Mouse (Mus musculus) CH12.LX (cell line): ENCODE results near the gene Map1lc3a. TPM values are rescaled to one million over a fixed set of nuclear protein-coding genes. Genes with fewer than 3 reads are reported as not detected.

Experiments used
- DNase-seq: peaks from one replicate; pipeline ENCODE4 v3.0.0-alpha.2; 2013; ENCODE audit errors: extremely low read depth
- H3K27ac ChIP-seq: 2 replicates; pipeline ENCODE4 v1.5.1; 2012; ENCODE audit warnings: low read depth, mild to moderate bottlenecking, control low read depth, moderate library complexity; ENCODE audit not compliant: insufficient read depth
- H3K27me3 ChIP-seq: replicated peaks from 2 replicates; pipeline ENCODE3; 2012; ENCODE audit warnings: inconsistent platforms
- H3K36me3 ChIP-seq, 2 experiments: replicated peaks in 1 of 2; 2 replicates each; pipeline versions ENCODE3 to v1.6.1; 2012; ENCODE audit warnings: inconsistent platforms in 1 of 2, low read length in 1 of 2, mild to moderate bottlenecking in 1 of 2, mixed read lengths in 1 of 2, moderate library complexity in 1 of 2; ENCODE audit not compliant: control insufficient read depth in 1 of 2, insufficient read depth in 1 of 2
- H3K4me1 ChIP-seq, 2 experiments: 2 replicates each; pipeline ENCODE4 v1.6.1; 2012; ENCODE audit warnings: inconsistent platforms in 1 of 2, moderate library complexity in 1 of 2; ENCODE audit not compliant: insufficient read depth in 2 of 2, control insufficient read depth in 1 of 2
- H3K4me2 ChIP-seq: 2 replicates; pipeline ENCODE4 v1.6.1; 2012; ENCODE audit warnings: low read depth, mild to moderate bottlenecking, control low read depth; ENCODE audit not compliant: poor library complexity, insufficient read depth, severe bottlenecking
- H3K4me3 ChIP-seq, 3 experiments: fragments of 150-350 bp in 1 of 3; sonication (generic) in 1 of 3; replicated peaks in 1 of 3; 2 replicates each; pipeline versions ENCODE3 to v1.5.1; 2011 to 2012; ENCODE audit warnings: low read depth in 2 of 3, low read length in 2 of 3, mild to moderate bottlenecking in 2 of 3, moderate library complexity in 2 of 3, control low read depth in 1 of 3, improper control_type of control experiment in 1 of 3, inconsistent platforms in 1 of 3, mixed read lengths in 1 of 3; ENCODE audit not compliant: poor library complexity in 1 of 3
- H3K79me2 ChIP-seq: replicated peaks from 2 replicates; pipeline ENCODE4 v1.6.1; 2012; ENCODE audit warnings: mild to moderate bottlenecking, moderate library complexity; ENCODE audit not compliant: control insufficient read depth, poor library complexity, insufficient read depth, severe bottlenecking; ENCODE audit errors: extremely low read depth
- H3K9ac ChIP-seq: 2 replicates; pipeline ENCODE4 v1.6.1; 2012; ENCODE audit warnings: low read depth, mild to moderate bottlenecking, control low read depth, moderate library complexity; ENCODE audit not compliant: insufficient read depth
- H3K9me3 ChIP-seq: replicated peaks from 2 replicates; pipeline ENCODE3; 2012; ENCODE audit warnings: low read length, inconsistent platforms, mixed read lengths
- BHLHE40 ChIP-seq: IDR thresholded peaks from 2 replicates; pipeline ENCODE4 v1.6.1; 2011; ENCODE audit warnings: mild to moderate bottlenecking, low read depth, low read length, improper control_type of control experiment
- CTCF ChIP-seq, 2 experiments: IDR thresholded peaks in 1 of 2; conservative IDR thresholded peaks in 1 of 2; 2 replicates each; pipeline ENCODE4 v1.5.1; 2011 to 2012; ENCODE audit warnings: low read depth in 2 of 2, low read length in 2 of 2, improper control_type of control experiment in 1 of 2, inconsistent platforms in 1 of 2, mild to moderate bottlenecking in 1 of 2, moderate library complexity in 1 of 2
- E2F4 ChIP-seq: IDR thresholded peaks from 2 replicates; pipeline ENCODE4 v1.6.1; 2011; ENCODE audit warnings: low read depth, low read length, improper control_type of control experiment; ENCODE audit not compliant: insufficient replicate concordance
- ELF1 ChIP-seq: IDR thresholded peaks from 2 replicates; pipeline ENCODE4 v1.6.1; 2014; ENCODE audit warnings: low read depth, mild to moderate bottlenecking, inconsistent platforms, low read length, improper control_type of control experiment
- EP300 ChIP-seq: IDR thresholded peaks from 2 replicates; pipeline ENCODE4 v1.6.1; 2011; ENCODE audit warnings: low read length, improper control_type of control experiment
- ETS1 ChIP-seq: conservative IDR thresholded peaks from 2 replicates; pipeline ENCODE4 v1.6.1; 2012; ENCODE audit warnings: low read depth, mild to moderate bottlenecking, inconsistent platforms, low read length, improper control_type of control experiment, moderate library complexity
- GABPA ChIP-seq: IDR thresholded peaks from 2 replicates; pipeline ENCODE4 v1.6.1; 2012; ENCODE audit warnings: low read depth, low read length, improper control_type of control experiment, inconsistent platforms; ENCODE audit not compliant: insufficient replicate concordance
- JUN ChIP-seq: IDR thresholded peaks from 2 replicates; pipeline ENCODE4 v1.6.1; 2011; ENCODE audit warnings: low read depth, mild to moderate bottlenecking, low read length, improper control_type of control experiment, moderate library complexity; ENCODE audit not compliant: insufficient read depth
- KAT2A ChIP-seq: IDR thresholded peaks from 2 replicates; pipeline ENCODE4 v1.6.1; 2012; ENCODE audit warnings: low read length, improper control_type of control experiment, inconsistent platforms; ENCODE audit not compliant: insufficient replicate concordance
- MEF2A ChIP-seq: IDR thresholded peaks from 2 replicates; pipeline ENCODE4 v1.6.1; 2014; ENCODE audit warnings: low read depth, mild to moderate bottlenecking, inconsistent platforms, low read length, improper control_type of control experiment, borderline replicate concordance
- MXI1 ChIP-seq: IDR thresholded peaks from 2 replicates; pipeline ENCODE4 v1.6.1; 2011; ENCODE audit warnings: mild to moderate bottlenecking, low read depth, low read length, improper control_type of control experiment
- MYC ChIP-seq: IDR thresholded peaks from 2 replicates; pipeline ENCODE4 v1.6.1; 2011; ENCODE audit warnings: low read depth, mild to moderate bottlenecking, improper control_type of control experiment, low read length
- NRF1 ChIP-seq: IDR thresholded peaks from 2 replicates; pipeline ENCODE4 v1.6.1; 2014; ENCODE audit warnings: low read depth, mild to moderate bottlenecking, inconsistent platforms, low read length, improper control_type of control experiment, moderate library complexity
- POLR2A ChIP-seq: IDR thresholded peaks from 2 replicates; pipeline ENCODE4 v1.6.1; 2011; ENCODE audit warnings: low read depth, mild to moderate bottlenecking, improper control_type of control experiment, low read length
- POLR2AphosphoS2 ChIP-seq: IDR thresholded peaks from 2 replicates; pipeline ENCODE4 v1.6.1; 2011; ENCODE audit warnings: low read depth, low read length, improper control_type of control experiment
- RAD21 ChIP-seq: IDR thresholded peaks from 2 replicates; pipeline ENCODE4 v1.6.1; 2011; ENCODE audit warnings: low read depth, mild to moderate bottlenecking, low read length, improper control_type of control experiment, moderate library complexity
- RCOR1 ChIP-seq: conservative IDR thresholded peaks from 2 replicates; pipeline ENCODE4 v1.6.1; 2012; ENCODE audit warnings: low read depth, mild to moderate bottlenecking, inconsistent platforms, low read length, improper control_type of control experiment
- SIN3A ChIP-seq: IDR thresholded peaks from 2 replicates; pipeline ENCODE4 v1.6.1; 2012; ENCODE audit warnings: low read length, improper control_type of control experiment, inconsistent platforms
- SMC3 ChIP-seq: IDR thresholded peaks from 2 replicates; pipeline ENCODE4 v1.6.1; 2011; ENCODE audit warnings: low read depth, low read length, improper control_type of control experiment
- TBP ChIP-seq: conservative IDR thresholded peaks from 2 replicates; pipeline ENCODE4 v1.6.1; 2011; ENCODE audit warnings: low read depth, low read length, improper control_type of control experiment
- USF1 ChIP-seq: IDR thresholded peaks from 2 replicates; pipeline ENCODE4 v1.6.1; 2014; ENCODE audit warnings: low read depth, mild to moderate bottlenecking, inconsistent platforms, low read length, improper control_type of control experiment
- USF2 ChIP-seq: conservative IDR thresholded peaks from 2 replicates; pipeline ENCODE4 v1.6.1; 2011; ENCODE audit warnings: low read depth, low read length, improper control_type of control experiment
- ZC3H11A ChIP-seq: IDR thresholded peaks from 2 replicates; pipeline ENCODE4 v1.6.1; 2012; ENCODE audit warnings: low read depth, mild to moderate bottlenecking, inconsistent platforms, low read length, improper control_type of control experiment
- ZKSCAN1 ChIP-seq: IDR thresholded peaks from 2 replicates; pipeline ENCODE4 v1.6.1; 2012; ENCODE audit warnings: low read depth, inconsistent platforms, low read length, improper control_type of control experiment, borderline replicate concordance
- ZNF384 ChIP-seq: IDR thresholded peaks from 2 replicates; pipeline ENCODE4 v1.6.1; 2012; ENCODE audit warnings: low read depth, low read length, improper control_type of control experiment, inconsistent platforms
- dilution Hi-C: fragments of 300-500 bp; cut with MboI; formaldehyde crosslinking; loops from 2 replicates; pipeline ENCODE4 v1.14.3; 2020; ENCODE audit warnings: low sequenced_read_pairs; ENCODE audit not compliant: extremely low pct_unique_long_range_greater_than_20kb, extremely low pct_ligation_motif_present
- in situ Hi-C: fragments of 300-500 bp; cut with MboI; formaldehyde crosslinking; loops from 3 replicates; pipeline ENCODE4 v1.14.3; 2019; ENCODE audit warnings: low sequenced_read_pairs, low pct_ligation_motif_present, low pct_unique_long_range_greater_than_20kb, mixed read lengths
- polyA plus RNA-seq: library from polyadenylated mRNA; unstranded; fragments of >175 nt; gene quantifications from 2 replicates; pipeline ENCODE4 v1.2.1, GENCODE M21; 2012; ENCODE audit warnings: low read depth; ENCODE audit not compliant: insufficient read length
- total RNA-seq, 2 experiments: library from RNA; depleted of rRNA; stranded (reverse); fragments of 300-350 nt in 1 of 2; fragments of >200 nt in 1 of 2; gene quantifications; 2 replicates each; pipeline ENCODE4 v1.2.3; 2012 to 2014

The Map1lc3a gene
- total and polyA plus RNA-seq, 3 experiments: 0.40 to 4.2 (median 0.56) TPM

- in situ Hi-C loops (no loop called here), dilution Hi-C loops (no loop called here)
- Histone ChIP-seq H3K9me3 (no peaks in the 10 kb centered on the region), H3K79me2 (no peaks in the 10 kb centered on the region), H3K4me3 (no peak overlapping the region), H3K27ac (no peak overlapping the region), H3K36me3 (peaks cover 19 to 73% of the 10 kb centered on the region in 2 experiments), H3K4me1 (peaks cover 0 to 21% of the 10 kb centered on the region in 2 experiments; a peak in 2 of 4 replicates), H3K4me2 (no peak overlapping the region), H3K9ac (no peak overlapping the region), H3K27me3 (no peaks in the 10 kb centered on the region)
- no peak for TF ChIP-seq ETS1
- TF ChIP-seq RAD21: no peak
- TF ChIP-seq GABPA: no peak
- no peak for TF ChIP-seq USF2
- TF ChIP-seq KAT2A: no peak
- TF ChIP-seq TBP: no peak
- TF ChIP-seq CTCF (conservative IDR thresholded peaks at IDR 0.05 in 1 of 2, IDR thresholded peaks at IDR 0.05 in 1 of 2; ENCODE audit: low read depth in 2 of 2, low read length in 2 of 2): no peak
- TF ChIP-seq RCOR1: no peak
- no peak for TF ChIP-seq POLR2A
- no peak for TF ChIP-seq NRF1
- no peak for TF ChIP-seq ELF1
- no peak for TF ChIP-seq MEF2A
- TF ChIP-seq SMC3: no peak
- TF ChIP-seq E2F4: no peak
- TF ChIP-seq MXI1: no peak
- no peak for TF ChIP-seq JUN
- no peak for TF ChIP-seq ZNF384
- no peak for TF ChIP-seq MYC
- no peak for TF ChIP-seq EP300
- no peak for DNase-seq
Observed at GRCm38 (mm10) chr2:155283793-155284192, 7.7 kb downstream of the Map1lc3a start.

GRCm38 (mm10) chr2:155284647-155285046 is 8.6 kb downstream of the Map1lc3a start:
- in situ Hi-C loops: no loop called here
- TF ChIP-seq ZNF384 (no peak), SIN3A (no peak), SMC3 (no peak), ETS1 (no peak), USF1 (no peak), ZKSCAN1 (no peak), POLR2AphosphoS2 (no peak), E2F4 (no peak), RCOR1 (no peak), BHLHE40 (no peak), MEF2A (no peak), ZC3H11A (no peak)
- TF ChIP-seq, all 38 proteins: peak for 0
- no peak overlapping the region for H3K4me2 ChIP-seq
- H3K36me3 ChIP-seq: peaks cover 17 to 68% of the 10 kb centered on the region in 2 experiments
- dilution Hi-C loops: no loop called here
- no peaks in the 10 kb centered on the region for H3K79me2 ChIP-seq
- no peaks in the 10 kb centered on the region for H3K9me3 ChIP-seq
- H3K4me3 ChIP-seq: no peak overlapping the region
- no peaks in the 10 kb centered on the region for H3K27me3 ChIP-seq
- no peak overlapping the region for H3K9ac ChIP-seq
- DNase-seq: no peak
- H3K4me1 ChIP-seq: peaks cover 0 to 21% of the 10 kb centered on the region in 2 experiments; a peak in 2 of 4 replicates
- no peak overlapping the region for H3K27ac ChIP-seq
